Mouse (Mus musculus) gastrocnemius, postnatal 14 days (tissue): ENCODE results near the gene Myo18a. TPM values are rescaled to one million over a fixed set of nuclear protein-coding genes. Genes with fewer than 3 reads are reported as not detected.

Source experiments
- DNase-seq: peaks from one replicate; pipeline ENCODE4 v3.0.0; 2021; ENCODE audit warnings: mixed read lengths
- intact Hi-C: fragments of 180-260 bp; cut with DNase I; formaldehyde crosslinking; loops from one replicate; pipeline ENCODE4 v1.15.1; 2025; ENCODE audit warnings: low total_unique reads
- total RNA-seq, 2 experiments: library from RNA; stranded (reverse); gene quantifications; 2 replicates each; pipeline ENCODE4 v1.2.3; 2021

Gene Myo18a
- total RNA-seq, 2 experiments from 2014 or later = 307 to 323 TPM

GRCm38 (mm10) chr11:77827241-77827995 is 64.4 kb downstream of the Myo18a start:
- intact Hi-C loops = loop anchor here (5.0 kb wide), 1 partner anchor 140 kb away; no protein-coding TSS in a partner anchor
- DNase-seq = peak; percentile 66

- DNase-seq = no peak
- intact Hi-C loops = loop anchor here (5.0 kb wide), 1 partner anchor 139 kb away; no protein-coding TSS in a partner anchor
Measured at GRCm38 (mm10) chr11:77828163-77828562, 65.1 kb downstream of the Myo18a start.

- intact Hi-C loops = loop anchor here (5.0 kb wide), 1 partner anchor 138 kb away; no protein-coding TSS in a partner anchor
Measured at GRCm38 (mm10) chr11:77829043-77829841, 66.2 kb downstream of the Myo18a start.

GRCm38 (mm10) chr11:77830875-77831274 is 67.8 kb downstream of the Myo18a start:
- intact Hi-C loops = no loop called here
- no peak for DNase-seq

More at GRCm38 (mm10) chr11:77829043-77829841, 66.2 kb downstream of the Myo18a start:
- no peak for DNase-seq

GRCm38 (mm10) chr11:77832541-77832940 is 69.5 kb downstream of the Myo18a start:
- no peak for DNase-seq
- intact Hi-C loops = no loop called here

GRCm38 (mm10) chr11:77835109-77835508 is 72.1 kb downstream of the Myo18a start:
- intact Hi-C loops = no loop called here
- no peak for DNase-seq

- intact Hi-C loops = no loop called here
- DNase-seq = no peak
Measured at GRCm38 (mm10) chr11:77836290-77836689, 73.2 kb downstream of the Myo18a start.

- no peak for DNase-seq
- intact Hi-C loops = no loop called here
Measured at GRCm38 (mm10) chr11:77836751-77837150, 73.7 kb downstream of the Myo18a start.

GRCm38 (mm10) chr11:77837856-77838255 is 74.8 kb downstream of the Myo18a start:
- intact Hi-C loops = no loop called here
- DNase-seq = no peak

GRCm38 (mm10) chr11:77840523-77841245 is 77.6 kb downstream of the Myo18a start:
- intact Hi-C loops = no loop called here
- DNase-seq = no peak

GRCm38 (mm10) chr11:77843068-77843905 is 80.2 kb downstream of the Myo18a start:
- intact Hi-C loops = no loop called here
- DNase-seq = no peak

- DNase-seq = no peak
- intact Hi-C loops = no loop called here
Measured at GRCm38 (mm10) chr11:77843906-77844200, 80.8 kb downstream of the Myo18a start.

- no peak for DNase-seq
- intact Hi-C loops = no loop called here
Measured at GRCm38 (mm10) chr11:77847599-77848128, 84.6 kb downstream of the Myo18a start.

GRCm38 (mm10) chr11:77848131-77848530 is 85.1 kb downstream of the Myo18a start:
- intact Hi-C loops = no loop called here
- DNase-seq = no peak

- no peak for DNase-seq
- intact Hi-C loops = no loop called here
Measured at GRCm38 (mm10) chr11:77849151-77849550, 86.1 kb downstream of the Myo18a start.

- DNase-seq = peak; percentile 57
- intact Hi-C loops = no loop called here
Measured at GRCm38 (mm10) chr11:77850401-77851244, 87.6 kb downstream of the Myo18a start.

GRCm38 (mm10) chr11:77851483-77852010 is 88.5 kb downstream of the Myo18a start:
- intact Hi-C loops = no loop called here
- no peak for DNase-seq

- intact Hi-C loops = no loop called here
- DNase-seq = no peak
Measured at GRCm38 (mm10) chr11:77852195-77852594, 89.1 kb downstream of the Myo18a start.
